Mouse (Mus musculus) neutrophil, adult 59 days (primary cell): Measurements from ENCODE around the gene Ten1. TPM values are rescaled to one million over a fixed set of nuclear protein-coding genes. Genes with fewer than 3 reads are reported as not detected.

Experiments
- total RNA-seq, 2 experiments: library from RNA; stranded (reverse); gene quantifications; 1 replicate in 1 of 2; 2 replicates in 1 of 2; pipeline ENCODE4 v1.2.4; 2023

The Ten1 gene
- total RNA-seq = 10 to 100 TPM; 32.1 to 33.1 TPM

DNA sequence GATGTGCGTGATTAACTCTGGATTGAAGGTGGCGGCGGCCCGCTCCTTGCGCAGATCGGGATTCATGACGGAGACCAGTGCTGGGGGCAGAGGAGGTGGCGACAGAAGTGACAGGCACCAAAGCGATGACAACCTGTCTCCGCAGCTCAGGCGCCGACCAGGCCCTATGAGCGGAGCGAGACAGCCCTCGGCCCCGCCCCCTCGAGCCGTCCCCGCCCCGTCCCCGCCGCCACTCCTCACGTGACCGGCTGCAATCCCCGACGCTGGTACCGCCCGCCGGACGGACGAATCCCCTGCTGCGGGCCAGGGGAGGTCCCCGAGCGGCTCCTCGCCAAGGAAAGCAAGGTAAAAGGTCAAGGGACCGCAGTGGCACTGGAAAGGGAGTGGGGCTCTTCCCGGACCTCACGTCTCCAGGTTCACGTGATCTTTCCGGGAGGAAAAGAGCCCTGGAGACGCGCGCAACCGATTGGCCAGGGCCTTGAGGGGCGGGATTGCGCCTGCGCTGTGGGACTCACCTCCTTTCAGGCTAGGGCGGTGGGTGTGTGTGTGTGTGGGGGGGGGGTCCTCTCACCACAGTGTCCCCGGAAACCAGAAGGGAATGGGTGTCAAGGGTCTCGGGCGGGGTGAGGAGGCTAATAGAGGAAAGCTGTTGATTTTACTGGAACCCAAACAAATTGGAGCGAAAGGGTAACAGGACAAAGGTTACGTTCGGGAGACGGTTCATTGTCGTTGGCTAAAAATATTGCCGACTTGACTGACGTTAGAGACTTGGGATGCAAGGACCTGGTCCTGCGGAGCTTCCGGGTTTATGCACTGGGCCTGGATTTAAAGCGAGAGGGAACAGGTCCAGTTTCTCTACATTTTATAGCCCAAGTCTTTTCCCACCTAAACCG, at the start of gene Ten1, which contains the start of gene Acox1:
Ten1 (plus strand) TSS at position 217 of the 893 bp plus-strand sequence.
Acox1 (minus strand) TSS at position 407 of the 893 bp plus-strand sequence.

DNA sequence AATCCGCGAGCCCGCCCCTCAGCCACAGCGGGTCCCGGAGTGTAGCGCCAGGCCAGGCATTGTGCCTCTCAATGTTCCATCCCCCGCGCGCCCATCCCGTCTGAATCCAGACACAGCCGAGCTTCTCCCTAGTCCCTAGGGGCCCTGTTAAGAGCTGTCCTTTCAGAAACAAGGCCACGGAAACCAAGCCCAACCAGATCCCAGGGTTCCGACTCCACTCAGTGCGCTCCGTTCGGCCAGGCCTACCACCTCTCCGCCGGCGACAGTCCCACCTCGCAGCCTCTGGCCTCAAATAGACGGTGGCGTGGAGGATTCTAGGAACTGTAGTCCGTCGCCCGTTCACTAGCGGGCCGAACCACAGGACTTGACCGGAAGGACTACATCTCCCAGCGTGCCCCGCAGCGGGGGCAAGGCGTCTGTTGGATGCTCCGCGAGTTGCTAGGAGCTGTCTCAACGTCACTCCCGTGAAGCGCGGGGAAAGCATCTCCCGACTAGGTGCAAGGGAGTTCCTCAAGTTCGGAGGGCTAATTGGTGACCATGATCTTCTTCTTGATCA, 30.7 kb upstream of the Ten1 start, which contains the start of gene Fbf1:
Fbf1 (minus strand) TSS at position 283 of the 556 bp plus-strand sequence.

DNA sequence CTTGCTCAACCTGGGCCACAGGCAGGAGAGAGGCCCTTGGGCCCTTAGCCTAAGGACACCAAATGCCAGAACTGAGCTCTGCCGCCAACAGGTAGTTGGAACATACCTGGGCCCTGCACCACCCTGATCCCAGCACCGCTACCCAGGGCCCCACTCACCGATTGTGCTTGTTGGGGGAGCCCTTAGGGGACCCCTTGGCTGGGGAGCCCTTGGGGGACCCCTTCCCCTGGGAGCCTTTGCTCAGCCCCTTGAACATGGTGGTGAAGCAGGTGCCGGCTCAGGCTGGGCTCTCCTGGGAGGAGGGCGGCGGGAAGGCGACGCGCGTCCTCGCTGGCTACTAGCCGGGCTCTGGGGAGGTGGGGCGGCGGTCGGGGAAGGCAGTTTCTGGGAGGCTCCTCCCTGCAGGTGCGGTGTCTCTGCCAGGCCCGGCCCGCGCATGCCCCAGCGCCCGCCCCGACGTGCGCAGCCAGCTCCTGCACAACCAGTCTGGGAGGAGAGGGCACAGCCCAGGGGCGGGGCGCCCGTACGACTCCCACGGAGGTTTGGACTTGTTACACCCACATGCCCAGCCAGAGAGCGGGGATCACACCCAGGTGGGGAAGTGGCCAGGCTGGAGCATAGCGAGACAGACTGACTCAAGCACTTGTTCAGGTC, 39.2 kb downstream of the Ten1 start, which contains the start of gene Evpl:
Evpl (minus strand) TSS at position 336 of the 654 bp plus-strand sequence.

Other genes starting within 250 kb of the Ten1 start
- gene Itgb4, start 224.1 kb upstream of the Ten1 start, total RNA-seq = under 1 TPM in 1 of 2 experiments, not detected in 1; 0.07 TPM
- 1 to 10 TPM; 8.4 to 8.5 TPM for gene Galk1, start 186.1 kb upstream of the Ten1 start, total RNA-seq
- 1,000 to 10,000 TPM; 3,439 to 3,559 TPM for gene H3f3b, start 170.9 kb upstream of the Ten1 start, total RNA-seq
- 10 to 100 TPM; 23.5 to 24.4 TPM for gene Unk, start 168.5 kb upstream of the Ten1 start, total RNA-seq
- gene Unc13d, start 120.9 kb upstream of the Ten1 start, total RNA-seq = 10 to 100 TPM; 88.5 to 94.2 TPM
- gene Wbp2, start 111.9 kb upstream of the Ten1 start, total RNA-seq = 100 to 1,000 TPM; 160 to 163 TPM
- gene Trim47, start 71.6 kb upstream of the Ten1 start, total RNA-seq = 1 to 10 TPM; 1.4 to 2.1 TPM
- 1 to 10 TPM; 5.8 to 8.1 TPM for gene Trim65, start 67.7 kb upstream of the Ten1 start, total RNA-seq
- gene Mrpl38, start 60.0 kb upstream of the Ten1 start, total RNA-seq = 10 to 100 TPM; 14.5 to 20.1 TPM
- 1 to 10 TPM; 5.8 to 9.9 TPM for gene Fbf1, start 30.7 kb upstream of the Ten1 start, total RNA-seq
- 10 to 100 TPM; 29.1 to 32.8 TPM for gene Acox1, start 190 bp downstream of the Ten1 start, total RNA-seq
- gene Evpl, start 39.2 kb downstream of the Ten1 start, total RNA-seq = under 1 TPM in 1 of 2 experiments, not detected in 1; 0.09 TPM
- gene Srp68, start 75.4 kb downstream of the Ten1 start, total RNA-seq = 10 to 100 TPM; 35.3 to 37.0 TPM
- not detected for gene Galr2, start 82.1 kb downstream of the Ten1 start, total RNA-seq
- gene Exoc7, start 108.4 kb downstream of the Ten1 start, total RNA-seq = 10 to 100 TPM; 39.2 to 47.8 TPM
- under 1 TPM in 1 of 2 experiments, not detected in 1; 0.13 TPM for gene Foxj1, start 136.5 kb downstream of the Ten1 start, total RNA-seq
- 1 to 10 TPM; 2.5 to 3.3 TPM for gene Rnf157, start 214.2 kb downstream of the Ten1 start, total RNA-seq
- gene Ubald2, start 235.2 kb downstream of the Ten1 start, total RNA-seq = 10 to 100 TPM; 82.9 to 92.3 TPM